Mouse (Mus musculus) right cerebral cortex, postnatal 14 days (tissue): ENCODE results near the gene Mybpc2.

Source experiments
- DNase-seq: peaks from one replicate; pipeline ENCODE4 v3.0.0; 2022

Gene Mybpc2

DNA sequence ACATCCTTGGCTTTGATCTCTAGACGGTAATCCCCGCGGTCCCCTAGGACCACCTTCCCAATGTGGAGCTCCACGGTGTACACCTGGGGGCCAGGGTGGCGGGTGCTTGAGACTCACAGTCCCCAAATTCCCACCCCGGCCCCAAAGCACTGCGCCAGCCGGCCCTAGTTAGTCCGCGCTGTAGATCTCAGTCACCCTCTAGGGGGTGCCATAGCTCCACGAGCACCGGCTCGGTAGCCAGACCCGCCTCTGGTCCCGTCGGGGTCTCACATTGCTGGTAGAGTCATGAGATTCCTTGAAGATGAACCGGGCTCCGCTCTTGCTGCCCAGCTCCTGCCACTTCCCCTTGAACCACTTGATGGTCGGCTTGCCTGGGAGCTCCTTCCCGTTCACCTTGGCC, 2.7 kb downstream of the Mybpc2 start:
- DNase-seq = peak; percentile 57

- no peak for DNase-seq
These were observed 3.5 kb downstream of the Mybpc2 start for GRCm38 (mm10) chr7:44520990-44521389.

DNA sequence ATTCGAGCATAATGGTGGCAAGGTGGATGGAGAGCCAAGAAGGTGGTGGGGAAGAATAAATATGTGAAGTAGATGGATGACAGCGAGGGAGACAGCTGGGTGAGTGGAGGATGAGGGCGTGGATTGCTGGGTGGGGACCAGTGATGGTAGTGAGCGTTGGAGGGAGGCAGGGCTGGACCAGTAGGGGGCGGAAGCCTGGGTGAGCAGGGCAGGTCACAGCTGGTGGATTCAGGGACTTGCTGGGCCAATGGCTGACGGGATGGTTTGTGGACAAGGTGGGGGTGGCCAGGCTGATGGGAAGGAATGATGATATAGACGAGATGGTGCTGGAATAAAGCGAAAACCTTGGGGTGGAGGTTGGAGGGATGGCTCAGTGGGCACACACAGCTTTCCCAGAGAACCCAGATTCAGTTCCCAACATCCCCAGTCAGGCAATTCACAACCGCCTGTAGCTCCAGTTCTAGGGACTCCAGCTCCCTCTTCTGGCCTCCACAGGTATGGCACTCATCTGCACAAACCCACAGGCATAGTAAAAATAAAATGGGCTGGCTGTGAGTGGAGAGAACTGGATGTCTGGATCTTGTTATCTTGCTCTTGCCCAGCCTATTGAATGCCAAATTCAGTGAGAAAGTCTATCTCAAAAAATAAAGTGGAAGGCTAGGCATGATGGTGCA, 5.1 kb downstream of the Mybpc2 start:
- DNase-seq = no peak

DNA sequence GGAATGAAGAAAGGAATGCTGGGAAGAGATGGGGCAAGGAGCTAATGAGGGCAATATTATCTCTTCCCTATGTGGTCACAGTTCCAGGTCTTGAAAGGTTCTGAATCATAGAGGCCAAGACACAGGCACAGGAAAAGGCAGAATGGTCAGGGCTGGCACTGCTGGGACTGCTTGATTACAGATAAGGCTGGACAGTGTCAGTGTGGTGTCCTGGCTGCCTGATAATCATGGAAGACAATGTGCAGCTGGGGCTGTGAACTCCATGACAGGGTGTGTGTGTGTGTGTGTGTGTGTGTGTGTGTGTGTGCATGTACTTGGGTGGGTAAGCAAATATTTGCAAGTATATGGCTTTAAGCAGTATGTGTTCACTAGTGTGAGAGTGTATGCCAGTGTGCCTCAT, 17.0 kb downstream of the Mybpc2 start:
- no peak for DNase-seq

- peak; percentile 80 for DNase-seq
These were observed 22.8 kb downstream of the Mybpc2 start for GRCm38 (mm10) chr7:44501563-44502115.

- no peak for DNase-seq
These were observed 24.4 kb downstream of the Mybpc2 start for GRCm38 (mm10) chr7:44500046-44500445.

- no peak for DNase-seq
These were observed 25.5 kb downstream of the Mybpc2 start for GRCm38 (mm10) chr7:44498922-44499321.

GRCm38 (mm10) chr7:44497361-44498055, 26.9 kb downstream of the Mybpc2 start:
- no peak for DNase-seq

GRCm38 (mm10) chr7:44496771-44497109, 27.7 kb downstream of the Mybpc2 start:
- DNase-seq = peak; percentile 49

DNA sequence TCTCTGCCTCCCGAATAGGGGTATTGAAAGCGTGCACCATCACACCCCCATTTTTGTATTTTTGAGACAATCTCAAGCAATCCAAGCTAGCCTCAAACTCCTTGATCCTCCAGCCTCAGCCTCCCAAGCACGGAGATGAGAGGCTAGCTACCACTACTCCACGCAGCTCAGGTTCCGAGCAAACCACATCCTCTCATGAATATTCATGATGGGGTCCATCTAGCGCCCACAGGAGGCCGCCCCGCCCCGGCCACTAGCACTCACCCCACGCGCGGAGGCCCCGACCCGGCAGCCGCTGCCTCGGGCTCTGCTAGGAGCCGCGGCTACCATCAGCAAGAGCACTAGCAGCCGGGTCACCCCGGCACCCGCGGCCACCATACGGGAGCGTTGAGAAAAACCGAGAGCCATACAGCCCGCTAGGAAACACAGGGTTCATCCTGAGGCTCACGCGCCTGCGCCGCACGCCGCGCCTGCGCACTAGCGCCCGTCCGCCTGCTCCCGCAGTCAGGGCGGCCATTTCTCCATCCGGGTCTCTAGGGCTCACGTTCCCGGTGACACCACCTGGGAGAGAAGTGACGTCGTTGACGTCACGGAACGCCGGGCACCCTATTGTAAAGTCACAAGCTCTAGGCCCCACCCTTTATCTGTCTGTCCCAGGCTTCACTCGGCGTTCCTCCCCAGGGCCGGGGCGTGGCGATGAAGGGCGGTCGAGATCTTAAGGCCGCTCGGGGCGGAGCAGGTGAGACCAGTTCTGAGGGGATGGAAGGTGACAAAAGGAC, 28.3 kb downstream of the Mybpc2 start, which contains the start of the genes Emc10 and Fam71e1:
Emc10 (minus strand) TSS at position 538 of the 779 bp plus-strand sequence.
Fam71e1 (plus strand) TSS at position 590 of the 779 bp plus-strand sequence.
- DNase-seq = peak; percentile 99

GRCm38 (mm10) chr7:44495086-44495485, 29.4 kb downstream of the Mybpc2 start:
- DNase-seq = no peak

DNA sequence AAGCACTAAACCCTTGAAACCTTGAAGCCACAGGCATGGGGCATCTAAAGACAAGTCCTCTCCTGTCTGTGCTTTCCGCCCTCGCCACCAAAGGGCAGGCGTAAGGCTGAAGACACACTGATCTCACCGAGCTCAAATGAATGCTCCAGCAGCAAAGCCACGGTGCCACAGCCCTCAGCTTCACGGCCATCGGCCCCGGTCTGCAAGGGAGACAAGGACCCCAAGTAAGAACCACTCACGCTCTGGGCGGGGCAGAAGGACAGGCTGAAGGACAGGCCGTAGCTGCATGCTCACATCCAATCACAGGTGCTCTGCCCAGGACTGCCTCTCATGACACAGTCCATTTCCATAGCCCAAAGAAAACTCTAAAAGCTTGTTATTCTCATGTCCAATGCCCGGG, 29.8 kb downstream of the Mybpc2 start:
- DNase-seq = no peak

- DNase-seq = no peak
These were observed 32.2 kb downstream of the Mybpc2 start for GRCm38 (mm10) chr7:44492166-44492826.

DNA sequence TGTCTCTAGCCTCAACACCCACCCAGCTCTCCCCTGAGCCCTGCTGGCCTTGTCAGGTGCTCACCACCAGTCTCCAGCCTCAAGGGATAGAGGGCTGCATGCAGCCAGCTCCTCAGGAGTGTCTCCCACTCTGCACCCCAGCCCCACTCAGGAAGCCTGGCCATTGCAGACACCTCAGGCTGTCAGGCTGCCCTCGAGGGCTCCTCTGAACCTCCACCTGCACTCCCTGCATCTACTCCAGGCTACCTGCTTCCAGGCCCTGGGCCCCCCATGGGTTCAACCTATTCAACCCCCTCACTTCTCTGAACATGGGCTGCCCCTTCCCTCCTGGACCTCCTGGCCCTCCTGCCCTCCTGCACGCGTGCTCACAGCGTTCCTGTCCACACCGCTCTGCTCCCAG, 33.1 kb downstream of the Mybpc2 start:
- DNase-seq = no peak

DNA sequence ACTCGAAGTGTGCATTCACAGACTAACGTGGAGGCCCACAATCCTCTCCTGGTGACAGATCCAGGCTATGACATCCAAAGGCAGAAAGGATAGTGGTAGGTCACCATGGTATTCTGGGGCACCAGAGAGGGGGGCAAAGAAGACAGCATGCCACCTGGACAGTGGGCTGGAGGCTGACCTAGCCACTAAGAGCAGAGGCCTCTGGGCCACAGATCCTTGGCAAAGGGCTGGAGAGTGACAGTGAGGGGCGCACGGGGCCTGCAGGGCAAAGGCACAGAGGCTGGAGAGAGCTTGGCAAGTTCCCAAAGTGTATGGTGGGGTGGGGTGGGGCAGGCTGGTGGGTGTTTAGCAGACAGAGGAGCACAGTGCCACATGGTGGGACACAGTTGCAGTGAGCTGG, 34.2 kb downstream of the Mybpc2 start:
- DNase-seq = no peak

- no peak for DNase-seq
These were observed 35.9 kb downstream of the Mybpc2 start for GRCm38 (mm10) chr7:44488545-44488944.

GRCm38 (mm10) chr7:44487936-44488335, 36.5 kb downstream of the Mybpc2 start:
- no peak for DNase-seq

DNA sequence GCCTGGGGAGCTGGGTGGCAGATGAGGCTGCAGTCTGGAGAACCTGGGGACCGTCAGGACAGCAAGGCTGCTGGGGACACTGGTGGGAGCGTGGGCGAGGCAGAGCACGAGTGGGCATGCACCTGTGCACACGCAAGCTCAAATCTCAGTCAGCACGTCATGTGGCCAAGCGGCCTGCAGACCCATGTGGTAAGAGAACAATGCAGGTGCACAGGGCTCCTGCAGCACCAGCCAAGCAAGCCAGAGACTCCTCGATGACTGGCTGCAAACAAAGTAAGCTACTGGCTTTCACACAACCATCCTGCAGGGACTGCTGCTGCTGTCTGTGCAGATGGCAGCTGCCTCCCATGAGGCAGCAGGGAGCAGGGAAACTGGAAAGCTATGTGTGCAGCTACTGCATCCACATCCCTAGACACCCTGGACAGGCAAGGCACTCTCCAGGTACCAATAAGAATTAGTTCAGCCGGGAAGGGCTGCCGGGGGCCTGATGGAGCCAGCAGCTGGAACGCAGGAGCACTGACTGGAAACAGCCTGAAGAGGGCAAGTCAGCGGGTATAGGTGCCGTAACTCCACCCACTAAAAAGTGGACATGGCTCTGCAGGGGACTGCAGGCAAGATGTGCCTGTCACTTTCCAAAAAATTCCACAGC, 37.4 kb downstream of the Mybpc2 start:
- no peak for DNase-seq

DNA sequence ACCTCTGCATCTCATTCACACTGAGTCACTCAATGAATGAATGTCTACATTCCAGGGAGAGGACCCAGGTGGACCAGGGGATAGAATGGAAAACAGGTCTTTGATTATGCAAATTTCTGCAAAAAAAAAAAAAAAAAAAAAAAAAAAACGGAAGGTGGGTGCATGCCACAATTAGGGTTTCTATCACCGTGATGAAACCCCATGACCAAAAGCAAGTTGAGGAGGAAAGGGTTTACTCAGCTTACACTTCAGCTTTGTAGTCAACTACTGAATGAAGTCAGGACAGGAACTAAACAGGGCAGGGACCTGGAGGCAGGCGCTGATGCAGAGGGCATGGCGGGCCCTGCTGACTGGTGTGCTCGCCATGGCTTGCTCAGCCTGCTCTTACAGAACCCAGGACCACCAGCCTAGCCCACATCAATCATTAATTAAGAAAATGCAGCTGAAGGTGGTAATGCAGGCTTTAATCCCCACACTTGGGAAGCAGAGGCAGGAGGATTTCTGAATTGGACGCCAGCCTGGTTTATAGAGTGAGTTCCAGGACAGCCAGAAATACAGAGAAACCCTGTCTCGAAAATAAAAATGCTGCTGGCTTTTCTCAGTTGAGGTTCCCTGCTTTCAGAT, 38.8 kb downstream of the Mybpc2 start:
- DNase-seq = no peak

- DNase-seq = peak; percentile 77
These were observed 39.5 kb downstream of the Mybpc2 start for GRCm38 (mm10) chr7:44484841-44485571.

DNA sequence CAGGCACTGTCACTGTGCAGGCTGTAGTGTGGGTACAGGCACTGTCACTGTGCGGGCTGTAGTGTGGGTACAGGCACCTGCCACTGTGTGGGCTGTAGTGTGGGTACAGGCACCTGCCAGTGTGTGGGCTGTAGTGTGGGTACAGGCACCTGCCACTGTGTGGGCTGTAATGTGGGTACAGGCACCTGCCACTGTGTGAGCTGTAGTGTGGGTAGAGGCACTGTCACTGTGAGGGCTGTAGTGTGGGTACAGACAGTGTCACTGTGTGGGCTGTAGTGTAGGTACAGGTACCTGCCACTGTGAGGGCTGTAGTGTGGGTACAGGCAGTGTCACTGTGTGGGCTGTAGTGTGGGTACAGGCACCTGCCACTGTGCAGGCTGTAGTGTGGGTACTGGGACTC, 40.3 kb downstream of the Mybpc2 start:
- no peak for DNase-seq
